Mouse (Mus musculus) limb, embryonic 10.5 days (tissue): ENCODE measurements around the gene Snap47. TPM values are rescaled to one million over a fixed set of nuclear protein-coding genes. Genes with fewer than 3 reads are reported as not detected.

Experiments
- DNase-seq: peaks from one replicate; pipeline ENCODE4 v3.0.0-alpha.2; 2017; ENCODE audit warnings: low spot score
- H3K27ac ChIP-seq: fragments of 300-500 bp; sonication (generic); 2 replicates; pipeline ENCODE4 v1.5.1; 2016; ENCODE audit warnings: mild to moderate bottlenecking
- H3K27me3 ChIP-seq: fragments of 300-500 bp; sonication (generic); 2 replicates; pipeline ENCODE4 v1.6.1; 2016; ENCODE audit warnings: low read depth, mild to moderate bottlenecking; ENCODE audit not compliant: poor library complexity, severe bottlenecking
- H3K36me3 ChIP-seq: fragments of 300-500 bp; sonication (generic); 2 replicates; pipeline ENCODE4 v1.6.1; 2016; ENCODE audit warnings: mild to moderate bottlenecking, moderate library complexity
- H3K4me1 ChIP-seq: fragments of 300-500 bp; sonication (generic); 2 replicates; pipeline ENCODE4 v1.6.1; 2016
- H3K4me3 ChIP-seq: fragments of 300-500 bp; sonication (generic); 2 replicates; pipeline ENCODE4 v1.5.1; 2016; ENCODE audit warnings: mild to moderate bottlenecking, moderate library complexity
- H3K9me3 ChIP-seq: fragments of 300-500 bp; sonication (generic); replicated peaks from 2 replicates; pipeline ENCODE4 v1.6.1; 2016; ENCODE audit warnings: mild to moderate bottlenecking
- WGBS: fragments of 180-500 bp; shearing (Covaris S2); methylation state at CpG from one replicate; pipeline ENCODE4 v1.1.7; 2016; 5-methylcytosine and 5-hydroxymethylcytosine counted together
- polyA plus RNA-seq: library from polyadenylated mRNA; unstranded; fragments of >200 nt; fragmentation: Nextera tagmentation; extraction: Ambion mirVana; gene quantifications from 2 replicates; pipeline ENCODE4 v1.2.1, GENCODE M21; 2016

Snap47 gene
- polyA plus RNA-seq, 1 experiment from 2014 or later: 122 TPM

- Histone ChIP-seq H3K4me3 (no peak overlapping the region), H3K27ac (no peak overlapping the region), H3K4me1 (peaks cover 6% of the 10 kb centered on the region), H3K36me3 (peaks cover 62% of the 10 kb centered on the region), H3K27me3 (no peaks in the 10 kb centered on the region), H3K9me3 (no peaks in the 10 kb centered on the region)
- DNase-seq: no peak
- WGBS: 79% methylated on average over 13 of the region's 13 CpGs
These were observed 37.8 kb downstream of the Snap47 start for GRCm38 (mm10) chr11:59412999-59413863.

GRCm38 (mm10) chr11:59412058-59412457 lies 38.9 kb downstream of the Snap47 start:
- no peaks in the 10 kb centered on the region for H3K9me3 ChIP-seq
- 86% methylated on average over 6 of the region's 6 CpGs for WGBS
- peaks cover 6% of the 10 kb centered on the region for H3K4me1 ChIP-seq
- peaks cover 69% of the 10 kb centered on the region for H3K36me3 ChIP-seq
- no peak for DNase-seq
- no peak overlapping the region for H3K4me3 ChIP-seq
- no peaks in the 10 kb centered on the region for H3K27me3 ChIP-seq
- no peak overlapping the region for H3K27ac ChIP-seq

GRCm38 (mm10) chr11:59410851-59411250 lies 40.1 kb downstream of the Snap47 start:
- WGBS: 91% methylated on average over 2 of the region's 2 CpGs
- peaks cover 6% of the 10 kb centered on the region for H3K4me1 ChIP-seq
- no peaks in the 10 kb centered on the region for H3K27me3 ChIP-seq
- peaks cover 77% of the 10 kb centered on the region for H3K36me3 ChIP-seq
- H3K9me3 ChIP-seq: no peaks in the 10 kb centered on the region
- H3K27ac ChIP-seq: no peak overlapping the region
- no peak overlapping the region for H3K4me3 ChIP-seq
- DNase-seq: no peak

GRCm38 (mm10) chr11:59405761-59406160 lies 45.2 kb downstream of the Snap47 start:
- no peak for DNase-seq
- Histone ChIP-seq H3K4me1 (0 out of 2 replicates have a peak, but pooled peaks cover 2% of the 10 kb centered on the region), H3K27ac (no peak overlapping the region), H3K27me3 (no peaks in the 10 kb centered on the region), H3K36me3 (peaks cover 68% of the 10 kb centered on the region), H3K9me3 (no peaks in the 10 kb centered on the region), H3K4me3 (no peak overlapping the region)
- 86% methylated on average over 1 of the region's 1 CpGs for WGBS

GRCm38 (mm10) chr11:59400876-59401275 lies 50.1 kb downstream of the Snap47 start:
- H3K27me3 ChIP-seq: no peaks in the 10 kb centered on the region
- peaks cover 30% of the 10 kb centered on the region for H3K4me1 ChIP-seq
- H3K9me3 ChIP-seq: no peaks in the 10 kb centered on the region
- WGBS: 83% methylated on average over 2 of the region's 2 CpGs
- DNase-seq: no peak
- H3K36me3 ChIP-seq: peaks cover 27% of the 10 kb centered on the region
- H3K27ac ChIP-seq: no peak overlapping the region
- H3K4me3 ChIP-seq: no peak overlapping the region

GRCm38 (mm10) chr11:59399830-59400229 lies 51.2 kb downstream of the Snap47 start:
- peaks cover 18% of the 10 kb centered on the region; the same call in 1 of the 2 replicates for H3K36me3 ChIP-seq
- H3K4me1 ChIP-seq: peaks cover 30% of the 10 kb centered on the region
- H3K27ac ChIP-seq: 0 out of 2 replicates have a peak overlapping the region, but pooled peaks have one; percentile 40
- H3K4me3 ChIP-seq: no peak overlapping the region
- no peak for DNase-seq
- 73% methylated on average over 8 of the region's 8 CpGs for WGBS
- H3K9me3 ChIP-seq: no peaks in the 10 kb centered on the region
- H3K27me3 ChIP-seq: no peaks in the 10 kb centered on the region

- no peak for DNase-seq
- peak overlapping the region; percentile 54 for H3K27ac ChIP-seq
- H3K4me3 ChIP-seq: no peak overlapping the region
- no peaks in the 10 kb centered on the region for H3K27me3 ChIP-seq
- WGBS: 44% methylated on average over 22 of the region's 22 CpGs
- peaks cover 43% of the 10 kb centered on the region for H3K4me1 ChIP-seq
- H3K36me3 ChIP-seq: 0 out of 2 replicates have a peak, but pooled peaks cover 5% of the 10 kb centered on the region
- H3K9me3 ChIP-seq: no peaks in the 10 kb centered on the region
These were observed 53.2 kb downstream of the Snap47 start for GRCm38 (mm10) chr11:59397536-59398371.

- Histone ChIP-seq H3K27ac (peak overlapping the region; percentile 76), H3K36me3 (no peaks in the 10 kb centered on the region), H3K9me3 (no peaks in the 10 kb centered on the region), H3K4me1 (peaks cover 37% of the 10 kb centered on the region), H3K27me3 (no peaks in the 10 kb centered on the region), H3K4me3 (no peak overlapping the region)
- 94% methylated on average over 5 of the region's 5 CpGs for WGBS
- no peak for DNase-seq
These were observed 56.5 kb downstream of the Snap47 start for GRCm38 (mm10) chr11:59394451-59394850.

GRCm38 (mm10) chr11:59393591-59393990 lies 57.4 kb downstream of the Snap47 start:
- peak; percentile 71 for DNase-seq
- WGBS: 31% methylated on average over 9 of the region's 9 CpGs
- Histone ChIP-seq H3K27me3 (no peaks in the 10 kb centered on the region), H3K9me3 (no peaks in the 10 kb centered on the region), H3K4me1 (peaks cover 42% of the 10 kb centered on the region), H3K27ac (peak overlapping the region; percentile 76), H3K36me3 (no peaks in the 10 kb centered on the region), H3K4me3 (peak overlapping the region; percentile 10; the same call in 1 of the 2 replicates)

- no peak for DNase-seq
- Histone ChIP-seq H3K27me3 (no peaks in the 10 kb centered on the region), H3K4me1 (peaks cover 37% of the 10 kb centered on the region), H3K27ac (no peak overlapping the region), H3K4me3 (no peak overlapping the region), H3K36me3 (no peaks in the 10 kb centered on the region), H3K9me3 (no peaks in the 10 kb centered on the region)
- 59% methylated on average over 6 of the region's 6 CpGs for WGBS
These were observed 58.7 kb downstream of the Snap47 start for GRCm38 (mm10) chr11:59392300-59392699.

- Histone ChIP-seq H3K4me1 (peaks cover 46% of the 10 kb centered on the region), H3K36me3 (no peaks in the 10 kb centered on the region), H3K9me3 (no peaks in the 10 kb centered on the region), H3K27ac (no peak overlapping the region), H3K4me3 (no peak overlapping the region), H3K27me3 (no peaks in the 10 kb centered on the region)
- 70% methylated on average over 9 of the region's 9 CpGs for WGBS
- no peak for DNase-seq
These were observed 60.5 kb downstream of the Snap47 start for GRCm38 (mm10) chr11:59390470-59390869.

- 71% methylated on average over 4 of the region's 4 CpGs for WGBS
- Histone ChIP-seq H3K4me1 (peaks cover 54% of the 10 kb centered on the region), H3K9me3 (no peaks in the 10 kb centered on the region), H3K27me3 (no peaks in the 10 kb centered on the region), H3K4me3 (no peak overlapping the region), H3K36me3 (no peaks in the 10 kb centered on the region), H3K27ac (peak overlapping the region; percentile 38; the same call in 1 of the 2 replicates)
- DNase-seq: no peak
These were observed 61.4 kb downstream of the Snap47 start for GRCm38 (mm10) chr11:59389617-59390016.

GRCm38 (mm10) chr11:59388806-59389205 lies 62.2 kb downstream of the Snap47 start:
- Histone ChIP-seq H3K4me3 (no peak overlapping the region), H3K4me1 (peaks cover 56% of the 10 kb centered on the region)

More at GRCm38 (mm10) chr11:59388806-59389205, 62.2 kb downstream of the Snap47 start:
- peak overlapping the region; percentile 38 for H3K27ac ChIP-seq
- H3K9me3 ChIP-seq: no peaks in the 10 kb centered on the region
- H3K36me3 ChIP-seq: no peaks in the 10 kb centered on the region
- no peak for DNase-seq
- WGBS: 84% methylated on average over 4 of the region's 4 CpGs
- H3K27me3 ChIP-seq: no peaks in the 10 kb centered on the region
